Mouse (Mus musculus) ovary, postnatal 14 days (tissue): ENCODE measurements at regions not wholly inside any gene's neighbourhood (a gene's known extent, or its start where the extent isn't known, plus 50 kb on each side); places are given as distances from the start of the nearest gene placed in this dataset.
A peak's percentile ranks its signal among the peaks of the same experiment; 100 is the strongest.

Experiments
- DNase-seq: peaks from one replicate; pipeline ENCODE4 v3.0.0; 2022; ENCODE audit warnings: low spot score

DNA sequence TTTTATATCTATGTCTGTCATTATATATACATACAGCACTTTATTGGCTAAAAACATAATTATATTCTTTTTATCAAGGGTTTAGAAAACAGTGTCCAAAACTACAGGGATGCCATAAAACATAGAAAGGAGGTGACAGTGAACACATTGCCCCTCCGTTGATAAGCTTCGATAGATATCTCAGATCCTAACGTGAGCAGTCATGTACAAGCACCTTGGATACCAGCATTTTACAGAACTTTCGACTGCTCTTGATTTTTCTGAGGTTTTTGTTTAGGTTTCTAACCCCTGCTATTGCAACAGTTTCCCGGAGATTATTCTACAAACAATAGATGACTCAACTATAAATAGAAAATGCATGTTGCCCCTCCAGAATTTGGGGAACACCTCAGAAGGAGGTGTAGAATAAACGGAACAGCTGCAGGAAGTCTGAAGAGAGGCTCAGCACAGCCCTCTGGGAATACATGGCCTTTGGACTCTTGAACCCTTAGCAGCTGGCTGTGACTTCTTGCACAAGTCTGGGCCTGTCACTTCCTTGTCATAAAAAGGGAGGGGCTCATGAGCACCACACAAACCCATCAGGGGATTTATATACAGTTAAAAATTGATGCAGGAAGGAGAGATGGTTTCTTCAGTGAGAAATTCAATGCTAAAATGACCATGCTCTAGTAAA is 87.1 kb upstream of the Gpc5 start:
- DNase-seq, result no peak

DNA sequence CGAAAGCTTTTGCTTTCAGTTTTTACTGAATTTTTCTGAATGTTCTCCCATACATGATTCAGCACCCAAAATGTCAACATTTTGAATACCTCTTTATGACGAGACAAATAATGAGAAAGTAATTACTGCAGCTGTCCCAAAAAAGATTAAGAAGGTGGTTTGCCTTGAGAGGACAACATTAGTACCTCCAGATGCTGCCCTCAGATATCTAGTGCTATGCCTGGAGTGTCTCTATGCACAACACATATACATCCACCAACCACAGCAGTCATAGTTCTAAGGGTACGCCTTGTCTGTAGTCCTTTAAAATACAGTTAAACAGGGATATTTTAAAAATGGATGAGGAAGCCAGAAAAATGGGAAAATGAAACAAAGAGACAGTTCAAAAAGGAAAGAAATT is 81.1 kb upstream of the Gpc5 start:
- no peak for DNase-seq

DNA sequence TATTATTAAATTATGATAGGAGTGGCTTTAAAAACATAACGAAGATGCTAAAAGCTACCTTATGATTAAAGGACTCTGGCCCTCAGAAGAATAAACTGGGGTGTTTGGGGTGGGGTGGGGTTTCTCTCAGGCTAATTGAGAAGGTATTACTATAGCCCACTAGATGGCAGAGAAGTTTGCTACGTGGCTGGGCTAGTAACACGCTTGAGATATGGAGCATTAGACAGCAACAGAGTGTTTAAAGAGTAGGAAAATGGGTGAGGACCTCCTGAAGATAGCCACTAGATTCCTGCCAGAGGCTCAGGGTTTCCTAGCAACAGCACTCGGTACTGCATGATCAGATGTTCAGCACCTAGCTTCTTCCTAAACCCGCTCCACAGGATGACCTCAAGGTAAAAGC is 76.7 kb upstream of the Gpc5 start:
- no peak for DNase-seq

DNA sequence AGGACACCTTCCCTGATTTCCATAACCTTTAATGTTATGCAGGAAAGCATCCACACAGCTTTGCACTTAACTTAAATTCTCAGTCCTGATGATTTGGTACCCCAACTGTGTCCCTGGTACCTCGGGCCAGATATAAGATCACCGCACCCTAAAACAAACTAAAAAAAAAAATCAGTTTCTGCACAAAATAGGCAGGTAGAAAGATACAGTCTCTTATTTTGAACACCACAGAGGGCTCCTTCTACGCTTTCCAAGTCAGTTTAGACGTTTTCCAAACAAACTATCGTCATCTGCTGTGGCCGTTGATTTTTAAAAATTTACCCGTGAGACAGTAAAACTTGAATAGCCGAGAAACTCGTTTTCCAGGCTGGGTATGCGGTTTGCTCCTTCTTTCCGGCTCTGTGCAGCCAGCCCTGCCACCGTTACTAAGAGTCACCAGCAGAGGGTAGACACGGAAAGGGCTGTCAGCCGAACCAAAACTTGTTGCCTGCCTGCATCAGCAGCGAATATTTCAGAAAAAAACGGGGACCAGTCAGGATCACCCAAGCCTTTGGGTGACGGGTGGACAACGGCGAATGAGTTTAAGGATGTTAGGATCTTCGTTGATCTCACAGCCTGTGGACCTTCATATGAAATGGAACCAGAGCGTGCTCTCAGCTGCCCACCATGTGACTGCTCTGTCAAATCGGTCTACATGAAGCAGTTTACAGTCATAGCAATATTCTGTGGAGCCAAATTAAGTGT is 74.4 kb upstream of the Gpc5 start:
- DNase-seq, result peak; percentile 32

DNA sequence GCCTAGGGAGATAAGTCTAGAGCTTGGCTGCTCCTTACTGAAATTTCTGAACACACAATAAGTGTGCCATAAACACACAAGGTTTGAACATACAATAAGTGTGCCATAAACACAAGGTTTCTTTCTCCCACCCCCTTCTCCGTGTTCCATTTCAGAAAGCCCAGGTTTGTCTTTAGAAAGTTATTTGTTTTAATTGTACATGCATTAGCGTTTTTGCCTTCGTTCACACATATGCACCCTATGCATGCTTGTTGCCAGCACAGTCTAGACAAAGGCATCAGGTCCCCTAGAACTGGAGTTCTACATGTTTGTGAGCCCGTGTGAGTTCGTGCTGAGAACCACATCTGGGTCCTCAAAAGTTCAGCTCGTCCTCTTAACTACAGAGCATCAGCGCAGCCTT is 64.0 kb upstream of the Gpc5 start:
- DNase-seq, result no peak

DNA sequence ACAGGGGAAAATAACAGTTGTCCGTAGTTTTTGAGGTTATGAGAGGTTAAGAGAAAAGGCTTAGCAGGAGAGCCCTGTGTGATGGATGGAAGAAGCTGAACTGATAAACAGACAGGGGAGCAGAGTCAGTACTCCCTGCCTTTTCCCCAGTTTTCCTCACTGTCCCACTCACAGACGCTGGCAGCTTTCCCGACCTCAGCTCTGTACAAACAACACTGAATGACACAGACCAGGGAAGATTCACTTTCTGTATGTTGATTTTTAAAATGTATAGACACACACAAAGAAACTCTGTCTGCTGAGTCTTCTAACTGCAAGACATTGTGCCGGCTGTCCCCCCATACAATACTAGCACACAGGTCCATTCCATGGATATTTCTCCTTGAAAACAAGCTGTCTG is 60.3 kb upstream of the Gpc5 start:
- DNase-seq, result no peak

DNA sequence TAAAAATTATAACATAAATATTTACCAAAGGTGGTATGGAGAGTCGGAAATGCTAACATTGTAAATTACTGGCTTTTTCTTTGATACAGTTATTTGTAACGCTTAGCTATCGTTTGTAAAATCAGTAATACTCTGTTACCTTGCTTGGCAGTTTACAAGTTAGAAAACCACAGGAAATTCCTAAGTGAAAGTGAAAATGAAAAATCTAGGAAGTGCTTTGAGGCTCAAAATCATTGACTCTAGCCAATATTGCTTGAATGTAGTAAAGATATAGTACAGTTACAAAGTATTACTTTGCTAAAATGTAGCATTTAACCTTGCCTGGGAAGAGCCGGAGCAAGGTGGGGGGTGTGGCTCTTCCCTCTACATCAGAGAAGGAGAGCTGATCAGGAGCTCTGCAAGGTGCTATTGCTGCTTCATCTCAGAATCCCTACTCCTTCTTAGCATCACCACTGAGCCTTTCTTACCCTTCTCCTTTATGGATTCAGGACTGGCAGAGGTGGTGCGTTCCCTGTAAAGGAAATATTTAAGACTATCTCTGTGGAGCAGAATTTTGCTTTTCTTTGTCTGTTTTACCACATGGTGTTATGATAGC is 58.5 kb upstream of the Gpc5 start:
- no peak for DNase-seq

DNA sequence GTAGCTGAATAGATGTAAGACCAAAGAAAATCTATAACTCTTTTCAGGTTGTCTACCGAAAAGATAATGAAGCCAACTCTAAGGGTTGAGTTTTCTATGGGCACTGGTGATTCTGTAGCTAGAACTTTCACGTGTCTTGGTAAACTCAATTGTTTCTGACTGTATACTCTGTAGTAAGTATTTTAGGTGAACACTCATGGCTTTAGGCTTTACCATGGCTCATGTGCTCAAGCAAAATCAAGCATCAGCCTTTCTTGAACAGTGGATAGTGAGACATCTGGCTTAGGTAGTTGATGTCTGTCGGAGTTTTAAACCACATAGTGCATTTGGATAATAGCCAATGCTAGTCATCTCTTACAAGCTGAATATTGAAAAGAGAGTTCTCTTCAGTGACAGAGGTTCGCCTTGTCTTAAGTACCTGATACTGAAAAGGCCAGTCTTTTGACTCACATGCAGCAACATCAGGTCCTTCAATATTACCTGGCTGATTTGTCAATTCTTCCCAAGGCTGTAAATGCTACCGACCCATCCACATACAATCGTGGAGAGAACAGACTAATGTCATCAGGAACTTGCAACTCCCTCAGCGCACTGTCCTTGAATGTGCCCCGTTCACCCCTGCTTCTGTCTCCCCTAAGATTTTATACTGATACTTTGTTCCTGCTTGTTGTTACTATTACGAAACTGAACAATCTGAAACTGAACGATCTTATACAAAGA is 57.1 kb upstream of the Gpc5 start:
- no peak for DNase-seq

DNA sequence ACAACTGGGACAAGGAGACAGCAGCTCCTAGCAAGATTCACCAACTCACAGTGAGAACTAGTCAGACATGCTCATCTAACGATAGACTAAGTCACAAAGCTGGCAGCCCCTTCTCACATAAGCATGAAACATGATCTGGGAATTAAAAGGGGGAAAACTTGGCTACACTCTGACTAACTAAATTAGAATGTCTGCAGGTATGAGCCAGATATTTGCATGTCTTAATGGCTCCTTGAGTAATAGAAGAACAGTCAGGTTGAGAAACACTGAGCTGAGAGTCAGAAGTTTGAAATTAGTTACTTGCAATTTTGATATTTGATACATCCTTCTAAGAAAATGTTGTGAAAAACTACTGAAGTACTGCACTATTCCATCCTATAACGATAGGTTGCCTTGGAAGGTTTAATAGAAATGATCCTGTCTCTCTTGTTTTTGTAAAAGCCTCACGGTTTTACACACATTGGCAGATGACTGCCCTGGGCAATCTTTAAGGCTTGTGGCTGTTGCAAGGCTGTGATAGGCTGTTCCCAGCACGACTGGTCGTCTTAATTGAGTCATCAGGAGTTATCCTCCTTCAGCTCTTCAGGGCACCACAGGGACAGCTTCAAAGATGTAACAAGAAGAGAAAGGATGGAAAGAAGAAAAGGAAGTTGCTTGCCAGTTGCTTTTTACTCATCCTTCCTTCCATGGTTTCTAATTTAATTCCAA is 54.8 kb upstream of the Gpc5 start:
- no peak for DNase-seq

DNA sequence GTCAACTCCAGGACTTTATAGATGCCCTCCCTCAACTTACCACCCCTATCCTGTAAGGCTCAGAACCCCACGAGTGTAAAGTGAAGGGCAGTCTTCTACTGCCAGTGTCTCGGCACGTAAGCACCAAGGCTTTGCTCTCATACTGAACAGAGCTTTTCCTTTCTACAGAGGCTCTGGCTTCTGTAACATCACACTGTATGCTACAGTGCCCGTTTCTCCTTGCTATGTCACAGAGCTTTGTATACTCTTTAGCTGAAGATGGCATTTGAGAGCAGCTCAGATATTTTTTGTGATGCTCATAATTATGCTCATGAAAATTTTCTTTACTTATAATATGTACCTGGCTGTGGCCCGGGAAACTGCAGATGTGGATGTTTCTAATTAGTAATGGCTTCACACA is 53.2 kb upstream of the Gpc5 start:
- no peak for DNase-seq

DNA sequence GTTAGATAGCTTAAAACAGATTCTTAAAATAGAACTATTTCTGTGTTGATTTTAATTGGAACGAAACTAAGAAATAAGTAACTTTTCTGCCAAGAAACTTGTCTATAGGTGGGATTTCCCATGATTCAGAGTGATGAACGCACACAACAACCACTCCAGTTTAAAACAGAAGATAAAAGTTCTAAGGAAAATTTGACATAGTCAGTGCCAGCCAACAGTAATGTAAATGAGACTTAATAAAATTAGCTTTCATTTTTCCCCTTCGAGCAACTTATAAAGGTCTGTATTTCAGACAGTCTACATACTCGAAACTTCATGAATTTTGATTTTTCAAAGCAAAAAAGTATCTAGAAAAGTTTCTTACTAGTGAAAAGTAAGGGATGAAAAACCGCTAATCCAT is 52.5 kb upstream of the Gpc5 start:
- no peak for DNase-seq

DNA sequence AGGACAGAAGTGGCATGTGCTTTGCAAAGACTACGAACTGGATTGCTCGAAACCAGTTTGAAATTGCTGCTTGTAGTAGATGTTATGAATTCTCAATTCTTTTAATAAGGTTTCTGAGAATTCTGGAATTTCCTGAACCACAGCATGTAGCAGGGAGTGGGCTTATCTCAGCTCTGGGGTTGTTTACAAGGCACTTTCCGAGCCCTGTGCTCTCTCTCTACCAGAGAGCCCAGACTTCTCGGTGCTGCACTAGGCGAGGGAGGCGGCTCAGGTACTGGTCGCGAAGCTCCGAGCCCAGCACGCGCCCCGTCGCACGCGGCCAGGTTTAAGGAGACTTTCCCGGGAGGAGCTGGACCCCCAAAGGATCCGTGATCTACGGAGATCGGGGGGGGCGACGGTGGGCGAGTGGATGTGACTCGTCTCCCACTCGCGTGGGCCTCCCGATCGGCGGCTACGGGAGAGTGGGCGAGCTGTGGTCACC is 51.9 kb upstream of the Gpc5 start:
- no peak for DNase-seq

DNA sequence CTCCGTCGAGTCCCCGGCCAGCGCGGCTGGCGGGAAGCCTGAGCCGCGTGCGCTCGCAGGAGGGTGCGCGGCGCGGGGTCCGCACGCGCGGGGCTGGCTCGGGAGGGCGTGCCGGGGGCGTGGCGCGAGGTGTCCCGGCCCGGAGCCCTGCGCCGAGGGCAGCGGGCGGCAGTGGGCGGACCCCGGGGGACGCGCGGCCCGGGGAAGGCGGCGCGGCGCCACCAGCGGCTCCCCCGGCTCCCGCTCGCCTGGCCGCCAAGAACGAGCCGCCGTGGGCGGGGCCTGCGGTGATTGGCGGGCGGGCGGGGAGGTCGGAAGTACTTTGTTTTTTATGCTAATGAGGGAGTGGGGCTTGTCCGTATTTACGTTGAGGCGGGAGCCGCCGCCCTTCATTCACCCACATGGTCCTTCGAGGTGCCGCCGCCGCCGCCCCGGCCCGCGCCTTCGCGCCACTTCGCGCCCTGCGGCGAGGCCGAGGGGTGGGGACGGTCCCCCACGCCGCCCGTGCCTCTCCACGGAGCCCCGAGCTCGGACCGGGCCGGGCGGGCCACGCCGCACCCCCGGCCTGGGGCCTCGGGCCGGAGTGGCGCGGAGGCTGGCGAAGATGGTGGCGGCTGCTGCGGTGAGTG is 51.3 kb upstream of the Gpc5 start:
- DNase-seq, result peak; percentile 73

DNA sequence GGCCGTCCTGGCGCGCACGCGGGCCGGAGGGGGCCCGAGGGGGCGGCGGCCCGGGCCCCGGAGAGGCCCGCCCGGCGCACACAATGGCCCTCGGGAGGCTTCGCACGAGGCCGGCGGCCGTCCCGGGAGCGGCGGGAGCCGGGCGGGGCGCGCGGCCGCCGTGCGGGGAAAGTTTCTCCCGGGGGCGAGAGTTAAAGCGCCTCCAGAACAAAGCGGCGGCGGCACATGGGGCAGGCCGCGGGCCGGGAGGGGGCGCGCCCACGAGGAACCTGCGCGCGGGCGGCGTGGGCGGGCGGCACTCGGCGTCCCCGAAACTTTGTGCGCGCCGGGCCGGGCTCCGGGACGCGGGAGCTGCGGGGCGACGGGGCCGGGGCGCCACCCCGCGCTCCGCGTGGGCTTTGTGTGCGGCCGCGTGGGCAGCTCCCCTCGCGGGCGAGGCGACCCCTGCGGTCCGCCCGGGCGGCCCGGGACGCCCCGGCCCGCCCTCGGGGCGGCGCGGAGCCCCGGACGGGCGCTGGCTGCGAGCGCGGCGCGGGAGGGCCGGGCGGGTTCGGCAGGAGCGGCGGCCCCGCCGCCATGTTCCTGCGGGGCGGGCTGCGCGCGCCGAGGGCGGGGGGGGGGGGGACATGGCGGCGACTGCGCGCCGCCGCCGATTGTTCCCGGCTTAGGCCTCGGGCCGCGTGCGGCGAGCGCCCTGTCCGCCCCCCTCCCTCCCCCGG is 50.5 kb upstream of the Gpc5 start:
- peak; percentile 13 for DNase-seq

DNA sequence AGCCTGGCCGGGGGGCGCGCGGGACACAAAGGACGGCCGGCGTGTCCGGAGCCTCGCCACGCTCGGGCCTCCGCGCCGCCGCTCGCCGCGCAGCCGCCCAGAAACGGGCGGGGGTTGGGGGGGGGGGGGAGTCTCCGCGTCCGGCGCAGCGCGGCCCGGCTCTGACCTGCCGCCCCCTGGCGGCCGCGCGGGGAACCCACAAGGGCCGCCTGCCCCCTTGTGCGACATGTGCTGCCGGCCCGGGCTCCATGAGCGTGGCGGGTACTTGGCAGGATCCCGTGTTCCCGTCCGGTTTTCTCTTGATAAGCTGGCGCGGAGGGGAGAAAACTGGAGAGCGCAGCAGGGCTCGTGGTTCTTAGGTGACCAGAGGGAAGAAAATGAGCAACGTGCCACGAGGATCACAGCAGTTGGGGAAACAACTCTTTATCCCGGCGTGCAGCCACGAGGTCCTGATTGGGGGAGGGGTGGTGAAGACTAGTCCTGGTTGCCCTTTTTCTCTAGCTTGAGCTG is 49.9 kb upstream of the Gpc5 start:
- DNase-seq, result peak; percentile 77
